Mouse (Mus musculus): ENCODE data around the gene Gab3. TPM values are rescaled to one million over a fixed set of nuclear protein-coding genes. Genes with fewer than 3 reads are reported as not detected.

Gab3 gene
- polyA plus RNA-seq (2016; fragmentation: Nextera tagmentation; extraction: Ambion mirVana) = 1.2 and 1.7 TPM in 2 replicates

GRCm38 (mm10) chrX:75084774-75085508 lies at the start of gene Gab3:
Gene Gab3 (minus strand): TSS chrX:75085458.
- H3K27me3 ChIP-seq = no peaks in the 10 kb centered on the region
- H3K4me3 ChIP-seq = peak within 1 kb of the TSS; percentile 48
- H3K9ac ChIP-seq = peak within 1 kb of the TSS; percentile 53
- no peaks in the 10 kb centered on the region for H3K9me3 ChIP-seq (replicated peaks)
- peak within 1 kb of the TSS; percentile 57 for H3K4me2 ChIP-seq (replicated peaks)
- no peak within 1 kb of the TSS for H3K27ac ChIP-seq
- peak; percentile 83 for ATAC-seq (ENCODE audit: low FRiP score)
- 15% methylated on average over 12 of the region's 17 CpGs for WGBS
- H3K36me3 ChIP-seq = no peaks in the 10 kb centered on the region
- H3K4me1 ChIP-seq = no peaks in the 10 kb centered on the region

- Histone ChIP-seq H3K4me3 (peak within 1 kb of the TSS; percentile 43), H3K9me3 (replicated peaks) (no peaks in the 10 kb centered on the region), H3K4me1 (no peaks in the 10 kb centered on the region), H3K9ac (peak within 1 kb of the TSS; percentile 51), H3K4me2 (replicated peaks) (peak within 1 kb of the TSS; percentile 51), H3K27ac (peak within 1 kb of the TSS; percentile 48; the same call in 1 of the 2 replicates), H3K27me3 (no peaks in the 10 kb centered on the region), H3K36me3 (no peaks in the 10 kb centered on the region)
- 21% methylated on average over 36 of the region's 36 CpGs for WGBS
- peak; percentile 99 for ATAC-seq (ENCODE audit: low FRiP score)
Measured at GRCm38 (mm10) chrX:75130467-75131160, 45.4 kb upstream of the Gab3 start, which contains the start of gene Mpp1. Gene Mpp1 (minus strand): TSS chrX:75131016.

- H3K9me3 ChIP-seq (replicated peaks) = no peaks in the 10 kb centered on the region
- H3K4me1 ChIP-seq = no peaks in the 10 kb centered on the region
- 65% methylated on average over 2 of the region's 2 CpGs for whole genome bisulfite sequencing
- no peak overlapping the region for H3K9ac ChIP-seq
- H3K27me3 ChIP-seq = no peaks in the 10 kb centered on the region
- no peak for ATAC-seq (ENCODE audit: low FRiP score)
- no peak overlapping the region for H3K27ac ChIP-seq
- H3K4me2 ChIP-seq (replicated peaks) = no peak overlapping the region
- H3K4me3 ChIP-seq = no peak overlapping the region
- no peaks in the 10 kb centered on the region for H3K36me3 ChIP-seq
Measured at GRCm38 (mm10) chrX:75129474-75129873, 44.2 kb upstream of the Gab3 start.

GRCm38 (mm10) chrX:75128333-75128980 lies 43.2 kb upstream of the Gab3 start:
- no peaks in the 10 kb centered on the region for H3K36me3 ChIP-seq
- no peak for ATAC-seq (ENCODE audit: low FRiP score)

GRCm38 (mm10) chrX:75126893-75127292 lies 41.6 kb upstream of the Gab3 start:
- no peak overlapping the region for H3K9ac ChIP-seq
- ATAC-seq (ENCODE audit: low FRiP score) = no peak

More at GRCm38 (mm10) chrX:75128333-75128980, 43.2 kb upstream of the Gab3 start:
- Histone ChIP-seq H3K4me2 (replicated peaks) (no peak overlapping the region), H3K9me3 (replicated peaks) (no peaks in the 10 kb centered on the region), H3K4me1 (no peaks in the 10 kb centered on the region), H3K27ac (no peak overlapping the region), H3K9ac (no peak overlapping the region), H3K27me3 (no peaks in the 10 kb centered on the region), H3K4me3 (no peak overlapping the region)

GRCm38 (mm10) chrX:75125606-75126005 lies 40.3 kb upstream of the Gab3 start:
- 96% methylated on average over 3 of the region's 3 CpGs for WGBS
- Histone ChIP-seq H3K36me3 (no peaks in the 10 kb centered on the region), H3K9ac (no peak overlapping the region), H3K4me1 (no peaks in the 10 kb centered on the region), H3K4me3 (no peak overlapping the region), H3K4me2 (replicated peaks) (no peak overlapping the region), H3K27me3 (no peaks in the 10 kb centered on the region), H3K9me3 (replicated peaks) (no peaks in the 10 kb centered on the region), H3K27ac (no peak overlapping the region)
- ATAC-seq (ENCODE audit: low FRiP score) = no peak

More at GRCm38 (mm10) chrX:75126893-75127292, 41.6 kb upstream of the Gab3 start:
- no peaks in the 10 kb centered on the region for H3K27me3 ChIP-seq
- H3K9me3 ChIP-seq (replicated peaks) = no peaks in the 10 kb centered on the region
- H3K4me1 ChIP-seq = no peaks in the 10 kb centered on the region
- H3K4me3 ChIP-seq = no peak overlapping the region
- no peak overlapping the region for H3K4me2 ChIP-seq (replicated peaks)
- H3K27ac ChIP-seq = no peak overlapping the region
- no peaks in the 10 kb centered on the region for H3K36me3 ChIP-seq

- no peaks in the 10 kb centered on the region for H3K27me3 ChIP-seq
- H3K36me3 ChIP-seq = 0 out of 2 replicates have a peak, but pooled peaks cover 1% of the 10 kb centered on the region
- H3K4me1 ChIP-seq = no peaks in the 10 kb centered on the region
- no peak overlapping the region for H3K27ac ChIP-seq
- H3K4me2 ChIP-seq (replicated peaks) = no peak overlapping the region
- no peak for ATAC-seq (ENCODE audit: low FRiP score)
- H3K9ac ChIP-seq = no peak overlapping the region
- no peak overlapping the region for H3K4me3 ChIP-seq
- no peaks in the 10 kb centered on the region for H3K9me3 ChIP-seq (replicated peaks)
Measured at GRCm38 (mm10) chrX:75115550-75115949, 30.3 kb upstream of the Gab3 start.

GRCm38 (mm10) chrX:75102293-75102692 lies 17.0 kb upstream of the Gab3 start:
- Histone ChIP-seq H3K27me3 (no peaks in the 10 kb centered on the region), H3K9ac (no peak overlapping the region), H3K4me2 (replicated peaks) (no peak overlapping the region), H3K27ac (no peak overlapping the region), H3K36me3 (peaks cover 39% of the 10 kb centered on the region), H3K4me1 (0 out of 2 replicates have a peak, but pooled peaks cover 1% of the 10 kb centered on the region), H3K4me3 (no peak overlapping the region), H3K9me3 (replicated peaks) (no peaks in the 10 kb centered on the region)
- WGBS = 89% methylated on average over 6 of the region's 6 CpGs
- no peak for ATAC-seq (ENCODE audit: low FRiP score)

GRCm38 (mm10) chrX:75098799-75099198 lies 13.5 kb upstream of the Gab3 start:
- 92% methylated on average over 8 of the region's 8 CpGs for WGBS
- Histone ChIP-seq H3K9me3 (replicated peaks) (no peaks in the 10 kb centered on the region), H3K4me1 (0 out of 2 replicates have a peak, but pooled peaks cover 3% of the 10 kb centered on the region), H3K36me3 (peaks cover 14% of the 10 kb centered on the region; the same call in 1 of the 2 replicates), H3K4me2 (replicated peaks) (no peak overlapping the region), H3K27me3 (no peaks in the 10 kb centered on the region), H3K27ac (no peak overlapping the region), H3K4me3 (no peak overlapping the region), H3K9ac (no peak overlapping the region)
- no peak for ATAC-seq (ENCODE audit: low FRiP score)

- Histone ChIP-seq H3K4me3 (peak overlapping the region; percentile 50), H3K27me3 (no peaks in the 10 kb centered on the region), H3K9me3 (replicated peaks) (no peaks in the 10 kb centered on the region), H3K4me2 (replicated peaks) (peak overlapping the region; percentile 55), H3K4me1 (0 out of 2 replicates have a peak, but pooled peaks cover 3% of the 10 kb centered on the region), H3K27ac (no peak overlapping the region; the same call in 1 of the 2 replicates), H3K9ac (peak overlapping the region; percentile 59), H3K36me3 (peaks cover 6% of the 10 kb centered on the region; the same call in 1 of the 2 replicates)
- ATAC-seq (ENCODE audit: low FRiP score) = peak; percentile 17
- WGBS = 24% methylated on average over 23 of the region's 23 CpGs
Measured at GRCm38 (mm10) chrX:75096163-75096770, 11.0 kb upstream of the Gab3 start.

- 0 out of 2 replicates have a peak, but pooled peaks cover 3% of the 10 kb centered on the region for H3K4me1 ChIP-seq
- H3K9me3 ChIP-seq (replicated peaks) = no peaks in the 10 kb centered on the region
- peak within 1 kb of the TSS; percentile 59 for H3K9ac ChIP-seq
- no peaks in the 10 kb centered on the region for H3K27me3 ChIP-seq
- H3K4me3 ChIP-seq = peak within 1 kb of the TSS; percentile 50
- peak within 1 kb of the TSS; percentile 17; the same call in 1 of the 2 replicates for H3K27ac ChIP-seq
- ATAC-seq (ENCODE audit: low FRiP score) = peak; percentile 100
- H3K4me2 ChIP-seq (replicated peaks) = peak within 1 kb of the TSS; percentile 55
- 0 out of 2 replicates have a peak, but pooled peaks cover under 1% of the 10 kb centered on the region for H3K36me3 ChIP-seq
- 21% methylated on average over 21 of the region's 29 CpGs for WGBS
Measured at GRCm38 (mm10) chrX:75095369-75096162, 10.3 kb upstream of the Gab3 start, which contains the start of gene Dkc1. Gene Dkc1 (plus strand): TSS chrX:75095854.

Data from hindbrain, embryonic 12.5 days (tissue).